Mouse (Mus musculus) lung, postnatal 0 days (tissue): ENCODE results near the gene Tmem231.

Experiments
- CTCF ChIP-seq: IDR thresholded peaks from 2 replicates; pipeline ENCODE4 v1.5.1; 2016; ENCODE audit warnings: antibody characterized with exemption, mild to moderate bottlenecking
- EP300 ChIP-seq: IDR thresholded peaks from 2 replicates; pipeline ENCODE4 v1.6.1; 2016; ENCODE audit warnings: antibody characterized with exemption, mild to moderate bottlenecking, control low read depth

DNA sequence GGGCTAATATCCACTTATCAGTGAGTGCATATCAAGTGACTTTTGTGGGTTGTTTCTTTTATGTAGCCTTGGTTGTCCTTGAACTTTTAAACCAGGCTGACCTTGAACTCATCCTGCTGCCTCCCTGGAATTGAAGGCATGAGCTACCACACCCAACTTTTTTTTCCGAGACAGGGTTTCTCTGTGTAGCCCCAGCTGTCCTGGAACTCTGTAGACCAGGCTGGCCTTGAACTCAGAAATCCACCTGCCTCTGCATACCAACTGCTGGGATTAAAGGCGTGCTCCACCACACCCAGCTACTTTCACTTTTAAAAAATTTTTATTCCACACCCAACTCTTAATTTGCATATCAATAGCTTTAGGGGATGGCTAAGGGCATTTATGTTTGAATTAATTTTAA lies 9.9 kb upstream of the Tmem231 start:
- TF ChIP-seq CTCF (no peak), EP300 (no peak)
